Mouse (Mus musculus) embryo, embryonic 11 days (tissue): Measurements from ENCODE around the gene Srp14.

Experiments used
- DNase-seq: peaks from one replicate; pipeline ENCODE4 v3.0.0-alpha.2; 2015

Srp14 gene

DNA sequence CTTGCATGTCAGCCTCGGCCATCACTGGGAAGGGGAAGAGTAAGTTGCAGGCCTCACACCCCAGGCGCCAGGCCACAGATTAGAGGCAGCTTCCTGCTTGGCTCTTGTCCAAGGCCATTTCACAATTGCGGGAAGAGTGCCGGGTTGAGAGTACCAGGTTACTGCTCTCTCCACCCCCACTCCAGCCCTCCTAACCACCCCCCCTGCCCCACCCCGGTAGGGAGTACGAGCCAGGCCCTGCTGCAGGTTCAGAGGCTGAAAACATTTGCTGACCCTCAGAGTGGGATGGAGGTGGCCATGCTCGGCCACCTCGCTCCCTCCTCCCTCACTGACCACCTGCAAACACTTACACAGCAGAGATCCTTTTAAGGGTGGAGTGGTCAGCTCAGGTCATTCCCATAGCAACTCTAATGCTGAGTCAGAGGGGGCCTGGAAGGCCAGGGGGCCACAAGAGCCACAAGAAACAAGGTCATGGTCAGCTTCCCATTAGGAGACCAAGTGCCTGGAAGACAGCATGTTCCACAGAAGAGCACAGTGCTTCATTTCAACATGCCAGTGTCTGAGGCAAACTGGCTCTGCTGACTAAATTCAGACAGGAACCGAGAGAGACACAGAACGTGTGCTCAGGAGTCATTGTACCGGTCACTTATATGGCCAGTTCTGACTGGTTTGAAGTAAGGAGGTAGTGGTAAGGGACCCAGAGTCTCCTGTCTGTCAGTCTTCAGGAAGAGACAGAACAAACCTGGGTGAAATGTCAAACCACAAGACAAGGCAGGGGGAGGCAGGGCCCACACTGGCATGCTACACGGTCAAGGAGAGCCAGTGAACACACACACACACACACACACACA is 11.0 kb upstream of the Srp14 start:
- no peak for DNase-seq

GRCm38 (mm10) chr2:118487806-118488205 is 8.3 kb upstream of the Srp14 start:
- DNase-seq: no peak

DNA sequence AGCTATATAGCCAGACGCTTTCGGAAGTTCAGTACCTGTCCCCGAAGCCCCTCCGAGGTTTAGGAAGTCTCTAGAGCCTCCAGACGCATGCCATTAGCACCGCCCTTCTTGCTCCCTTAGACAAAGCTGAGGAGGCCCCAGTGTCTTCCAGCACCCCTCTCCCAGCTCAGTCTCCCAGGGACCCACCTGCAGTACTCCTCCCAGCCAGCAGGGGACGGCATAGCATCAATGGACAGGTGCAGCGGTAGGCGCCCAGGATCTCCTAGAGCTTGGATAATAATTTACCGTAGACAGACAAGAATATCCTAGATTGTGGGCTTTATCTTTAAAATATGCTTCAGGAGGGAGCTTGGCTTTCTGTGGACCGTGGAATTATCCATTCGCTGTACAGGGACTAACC is 7.4 kb upstream of the Srp14 start:
- DNase-seq: peak; percentile 76

DNA sequence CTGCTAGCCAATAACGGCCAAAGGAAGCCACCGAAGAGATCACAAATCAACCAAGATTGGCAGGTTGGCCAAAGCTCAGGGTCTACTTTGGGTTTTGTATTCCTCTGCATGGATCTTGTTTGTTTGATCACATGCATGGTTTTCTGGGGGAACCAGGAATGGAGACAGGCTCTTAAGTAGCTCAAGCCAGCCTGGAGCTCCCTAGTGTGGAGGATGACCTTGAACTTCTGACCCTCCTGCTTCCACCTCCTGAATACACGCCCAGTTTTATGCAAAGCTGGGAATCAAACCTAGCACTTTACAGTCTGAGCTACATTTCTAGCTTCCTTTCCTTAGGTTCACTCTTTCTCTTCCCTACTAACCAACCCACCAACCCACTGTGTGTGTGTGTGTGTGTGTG is 5.9 kb upstream of the Srp14 start:
- no peak for DNase-seq

GRCm38 (mm10) chr2:118484386-118484898 is 4.9 kb upstream of the Srp14 start:
- no peak for DNase-seq

GRCm38 (mm10) chr2:118483032-118483431 is 3.5 kb upstream of the Srp14 start:
- DNase-seq: no peak

DNA sequence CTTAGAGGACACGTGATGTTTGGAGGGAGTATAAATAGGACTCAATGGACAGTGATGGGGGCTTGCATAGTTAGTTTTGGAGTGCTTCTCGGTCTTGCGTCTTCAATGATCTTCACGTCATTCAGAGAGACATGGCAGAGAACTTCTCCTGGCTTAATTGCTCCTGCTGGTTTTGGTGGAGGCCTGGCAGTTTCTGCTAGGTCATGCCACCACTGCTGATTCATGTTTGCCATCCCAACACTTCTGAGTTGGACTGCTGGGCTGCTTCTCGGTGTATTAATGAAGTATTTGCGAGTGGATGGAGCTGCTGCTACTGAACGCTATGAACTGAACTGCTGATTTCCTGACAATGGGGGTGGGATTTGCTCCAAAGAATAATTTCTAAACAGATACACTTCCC is 1.4 kb upstream of the Srp14 start:
- no peak for DNase-seq

GRCm38 (mm10) chr2:118478833-118479549 is 520 bp downstream of the Srp14 start:
- no peak for DNase-seq

DNA sequence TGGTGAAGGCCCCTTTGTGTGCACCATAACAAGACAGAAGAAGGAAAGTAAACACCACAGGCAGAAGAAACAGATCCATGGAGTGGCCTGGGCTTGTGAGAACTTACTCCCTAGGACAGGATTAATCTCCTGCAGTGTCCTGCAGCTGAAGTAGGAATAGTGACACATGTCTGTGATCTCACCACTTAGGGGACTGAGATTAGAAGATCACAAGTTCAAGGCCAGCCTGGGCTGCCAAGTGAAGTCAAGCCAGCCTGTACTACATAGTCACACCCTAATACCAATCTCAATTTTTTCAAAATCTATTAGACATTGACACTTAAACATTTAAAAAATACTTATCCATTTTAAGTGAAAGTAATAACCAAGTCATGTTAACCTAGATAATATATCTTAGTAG is 11.2 kb downstream of the Srp14 start:
- DNase-seq: no peak

GRCm38 (mm10) chr2:118466601-118467000 is 12.9 kb downstream of the Srp14 start:
- DNase-seq: no peak

DNA sequence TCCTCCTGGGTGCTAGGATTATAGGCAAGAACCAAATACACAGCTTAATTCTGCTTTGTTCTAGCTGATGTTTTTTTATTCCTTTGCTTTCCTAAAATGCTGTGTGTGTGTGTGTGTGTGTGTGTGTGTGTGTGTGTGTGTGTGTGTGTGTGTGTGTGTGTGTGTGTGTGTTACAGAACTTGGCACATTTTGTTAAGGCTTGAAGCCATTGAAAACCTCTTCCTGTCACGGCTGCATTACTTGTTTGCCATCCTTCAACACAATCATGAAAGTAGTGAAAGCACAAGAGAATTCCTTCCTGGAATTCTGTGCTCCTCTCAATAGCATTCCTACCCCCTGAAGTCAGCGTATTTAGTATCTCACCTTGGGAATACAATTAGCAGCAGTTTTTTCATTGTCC is 13.6 kb downstream of the Srp14 start:
- no peak for DNase-seq

DNA sequence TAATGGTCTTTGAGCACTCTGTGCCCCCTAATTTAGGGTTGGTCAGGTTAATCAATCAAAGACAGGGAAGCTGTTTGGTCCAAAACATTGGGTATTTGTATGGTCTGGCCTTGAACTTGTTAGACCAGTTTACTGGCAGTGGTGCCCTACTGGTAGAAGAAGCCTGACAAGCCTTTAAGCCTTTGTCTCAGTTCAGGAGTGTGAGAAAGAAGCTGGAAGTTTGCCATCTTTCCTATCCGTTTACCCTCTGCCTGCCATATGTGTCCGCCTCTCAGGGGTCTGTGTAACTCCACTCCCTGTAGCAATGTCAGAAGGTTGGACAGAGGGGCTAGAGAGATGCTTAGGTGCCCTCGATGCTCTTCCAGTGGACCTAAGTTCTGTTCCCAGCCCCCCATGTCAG is 15.1 kb downstream of the Srp14 start:
- no peak for DNase-seq

- no peak for DNase-seq
Observed at GRCm38 (mm10) chr2:118463480-118463879, 16.0 kb downstream of the Srp14 start.

DNA sequence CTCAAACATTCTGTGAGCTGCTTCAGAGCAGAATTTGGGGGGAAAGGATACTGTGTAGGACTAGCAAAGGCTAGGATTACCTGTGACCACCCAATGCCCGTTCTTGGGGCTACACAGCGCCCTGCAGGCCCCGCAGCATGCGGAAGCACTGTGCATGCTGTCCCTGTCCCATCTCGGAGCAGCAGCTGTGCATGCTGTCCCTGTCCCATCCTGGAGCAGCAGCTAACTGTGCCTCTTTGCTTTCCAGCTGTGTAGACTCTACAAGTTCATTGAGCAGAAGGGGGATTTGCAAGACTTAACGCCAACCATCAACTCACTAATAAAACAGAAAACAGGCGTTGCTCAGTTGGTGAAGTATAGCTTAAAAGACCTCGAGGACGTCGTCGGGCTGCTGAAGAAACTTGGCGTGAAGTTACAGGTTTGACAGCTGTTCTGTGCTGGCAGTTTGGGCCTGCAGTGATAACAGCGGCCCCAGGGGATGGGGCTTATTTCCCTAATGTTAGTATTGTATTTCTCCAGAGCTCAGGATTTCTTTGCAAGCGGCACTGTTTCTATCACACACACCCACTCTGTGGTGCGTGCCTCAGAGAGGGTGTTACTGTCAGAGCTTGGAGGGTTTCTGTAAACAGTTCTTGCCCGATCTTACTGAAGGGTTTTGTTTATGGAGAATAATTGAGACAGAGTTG is 17.9 kb downstream of the Srp14 start:
- DNase-seq: peak; percentile 23

DNA sequence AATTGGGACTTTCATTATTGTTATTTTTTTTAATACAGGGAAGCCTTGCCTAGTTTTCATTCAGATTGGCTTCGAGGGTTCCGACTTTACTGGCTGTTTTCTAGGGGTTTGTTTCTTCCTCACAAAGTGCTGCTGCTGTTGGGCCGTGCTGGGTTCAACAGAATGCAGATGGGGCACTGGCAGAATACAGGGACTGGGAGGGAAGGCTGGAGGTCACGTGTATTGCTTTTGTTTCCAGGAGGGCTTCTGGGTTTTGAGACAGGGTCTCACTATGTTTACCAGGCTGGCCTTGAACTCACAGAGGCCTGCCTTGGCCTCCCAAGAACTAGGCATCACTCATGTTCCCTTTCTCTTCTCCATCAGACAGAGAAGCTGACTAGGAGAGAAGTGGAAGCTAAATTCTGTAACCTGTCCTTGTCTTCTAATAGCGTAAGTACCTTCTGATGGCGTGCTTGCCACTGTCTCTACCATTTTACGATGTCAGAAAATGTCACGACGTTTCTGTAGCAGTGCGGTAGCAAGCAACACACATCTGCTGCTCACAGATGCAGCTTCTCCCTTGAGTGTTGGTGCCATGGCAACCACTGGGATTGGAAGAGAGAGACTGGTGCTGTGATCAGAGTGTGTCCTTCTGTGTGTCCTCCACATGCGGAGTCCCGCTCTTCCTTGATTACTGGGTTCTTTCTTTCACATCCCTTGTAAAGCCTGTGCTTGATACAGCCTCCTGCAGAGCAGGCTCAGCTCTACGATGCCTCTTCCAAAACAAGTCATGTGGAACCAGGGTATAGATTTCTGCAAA is 21.8 kb downstream of the Srp14 start:
- peak; percentile 33 for DNase-seq

DNA sequence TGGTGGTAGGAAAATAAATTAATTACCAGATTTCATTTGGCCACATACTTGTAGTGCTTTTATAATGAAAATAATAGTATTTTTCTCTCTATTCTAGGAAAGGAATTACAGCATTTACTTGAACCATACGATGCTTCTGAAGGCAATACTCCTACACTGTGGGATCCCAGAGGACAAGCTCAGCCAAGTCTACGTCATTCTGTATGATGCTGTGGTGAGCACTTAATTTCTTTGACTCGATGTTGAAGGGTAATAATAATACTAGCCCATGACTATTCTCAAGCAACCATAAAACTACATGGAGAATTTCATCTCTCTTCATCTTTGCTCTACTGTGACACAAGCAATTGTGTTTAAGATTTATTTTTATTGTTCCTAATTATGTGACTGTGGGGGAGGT is 22.5 kb downstream of the Srp14 start:
- no peak for DNase-seq

DNA sequence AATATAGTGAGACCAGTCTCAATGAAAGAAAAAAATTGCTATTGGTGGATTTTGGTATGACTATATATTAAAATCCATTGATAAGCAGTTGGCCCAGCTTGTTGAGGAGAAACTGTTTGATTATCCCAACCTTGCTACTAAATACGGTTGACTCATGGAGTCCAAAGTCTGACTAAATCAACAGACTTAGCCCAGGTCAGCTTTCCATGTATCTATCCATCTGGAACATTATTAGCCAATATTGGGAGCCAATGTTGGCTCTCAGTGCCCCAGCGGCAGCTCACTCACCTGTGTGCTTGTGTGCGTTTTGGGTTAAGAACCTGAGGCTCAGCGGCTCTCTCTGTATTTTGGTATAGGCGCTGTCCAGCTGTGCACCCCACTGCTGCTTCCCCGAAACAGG is 28.5 kb downstream of the Srp14 start:
- DNase-seq: no peak

- no peak for DNase-seq
Observed at GRCm38 (mm10) chr2:118448181-118448580, 31.3 kb downstream of the Srp14 start.

GRCm38 (mm10) chr2:118445696-118446674 is 33.5 kb downstream of the Srp14 start:
- no peak for DNase-seq

DNA sequence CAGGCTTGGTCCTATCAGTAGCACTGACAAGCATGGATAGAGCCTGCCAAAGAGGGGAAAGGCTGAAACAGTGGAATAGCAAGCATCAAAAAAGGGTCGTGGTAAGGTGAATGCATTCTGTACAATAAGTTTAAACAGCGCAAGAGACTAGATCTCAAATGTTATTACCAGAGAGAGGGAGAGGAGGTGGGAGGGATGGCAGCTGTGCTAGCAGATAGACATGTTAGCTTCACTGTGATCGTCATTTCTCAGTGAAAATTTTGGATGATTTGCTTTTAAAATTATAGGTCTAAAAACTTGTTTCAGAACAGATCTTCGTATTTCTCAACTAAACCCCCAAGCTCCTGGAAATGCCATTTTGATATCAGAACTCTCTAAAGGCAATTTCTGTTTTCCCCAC is 36.8 kb downstream of the Srp14 start:
- DNase-seq: no peak

- no peak for DNase-seq
Observed at GRCm38 (mm10) chr2:118442172-118442571, 37.3 kb downstream of the Srp14 start.
